Mouse (Mus musculus): ENCODE measurements around the gene Ptpro.

- TF ChIP-seq ZNF384 (IDR thresholded peaks at IDR 0.05; ENCODE audit: low read depth, low read length), result no peak
- TF ChIP-seq MAFK (IDR thresholded peaks at IDR 0.05; ENCODE audit: insufficient read depth, low read depth, low read length), result no peak
Observed at GRCm38 (mm10) chr6:137370745-137371144, 118.6 kb downstream of the Ptpro start.

Data from ES-E14 (cell line).